Mouse (Mus musculus) E14TG2a.4 (cell line): ENCODE results near the gene Mst1.

ENCODE experiments used
- CTCF ChIP-seq: conservative IDR thresholded peaks from 2 replicates; pipeline ENCODE4 v1.5.1; 2014; ENCODE audit warnings: low read length
- POU5F1 ChIP-seq: IDR thresholded peaks from 2 replicates; pipeline ENCODE4 v1.6.1; 2014; ENCODE audit warnings: low read length, borderline replicate concordance

DNA sequence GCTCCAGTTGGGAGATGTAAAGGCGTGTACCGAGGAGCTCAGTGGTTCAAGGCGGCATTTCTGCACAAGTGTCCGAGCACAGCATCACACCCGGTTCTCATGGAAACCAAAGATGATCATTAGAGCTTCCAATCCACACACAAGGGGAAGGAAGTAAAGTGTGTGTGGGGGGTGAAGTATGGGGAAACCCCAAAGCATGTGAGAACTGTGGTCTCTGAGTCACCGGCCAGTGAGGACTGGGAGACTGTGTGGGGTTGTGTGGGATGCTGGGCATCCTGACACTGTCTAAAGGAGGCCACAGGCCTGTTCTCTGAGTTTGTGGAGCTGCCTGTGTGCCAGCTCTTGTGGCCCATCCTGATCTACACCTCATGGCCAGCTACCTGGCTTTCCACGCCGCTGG is 40.4 kb downstream of the Mst1 start:
- TF ChIP-seq CTCF (no peak), POU5F1 (no peak)
